ENCODE assay signal across 10 mouse cellular contexts in genomic region chr3:28039760-28040159, GRCm38 (mm10).
DNase-seq lines count a peak whose midpoint lies in the region; ATAC-seq and TF ChIP-seq lines count a peak whose summit lies in the region.
"Had no signal": no experiment of that assay in that cellular context is flagged by ENCODE, and none has a peak within 500 bp of the region (broad histone marks: within the 10 kb centered on the region; RNA-seq: fewer than 3 reads in every experiment).

No protein-coding gene starts in this region.

- no peaks in the 10 kb centered on the region for H3K4me1 ChIP-seq in heart, postnatal 0 days (ENCODE audit: control insufficient read depth, insufficient read depth)
- peaks cover 26% of the 10 kb centered on the region for H3K4me1 ChIP-seq in small intestine, adult 2 months (ENCODE audit: control insufficient read depth, insufficient read depth, insufficient read length, low read length)
- H3K4me1 ChIP-seq in cerebellum, adult 2 months (ENCODE audit: control insufficient read depth, insufficient read depth, low read length), result no peaks in the 10 kb centered on the region
- peaks cover 3% of the 10 kb centered on the region; the same call in 1 of the 2 replicates for H3K4me1 ChIP-seq in embryonic facial prominence, embryonic 10.5 days
- H3K4me1 ChIP-seq: embryonic facial prominence, embryonic 12.5 days had no signal

- 18% methylated on average over 1 of the region's 1 CpGs for WGBS in heart, postnatal 0 days
- WGBS in small intestine, adult 2 months, result 44% methylated on average over 1 of the region's 1 CpGs
- 11% methylated on average over 1 of the region's 1 CpGs for WGBS in cerebellum, adult 2 months
- WGBS in embryonic facial prominence, embryonic 10.5 days, result 49% methylated on average over 1 of the region's 1 CpGs

- no peaks in the 10 kb centered on the region for H3K27me3 ChIP-seq in heart, postnatal 0 days (ENCODE audit: control insufficient read depth, insufficient read depth, low read length)
- no peaks in the 10 kb centered on the region for H3K27me3 ChIP-seq in small intestine, adult 2 months (ENCODE audit: control insufficient read depth, insufficient read depth, low read length)
- no peaks in the 10 kb centered on the region for H3K27me3 ChIP-seq in cerebellum, adult 2 months (ENCODE audit: control insufficient read depth, insufficient read depth, low read length)
- H3K27me3 ChIP-seq in embryonic facial prominence, embryonic 10.5 days (replicated peaks; ENCODE audit: low read depth, poor library complexity, severe bottlenecking), result no peaks in the 10 kb centered on the region
- H3K27me3 ChIP-seq: embryonic facial prominence, embryonic 12.5 days had no signal

- ATAC-seq in frontal cortex, adult (ENCODE audit: low TSS enrichment), result peak; percentile 52; the same call in 1 of the 2 replicates
- ATAC-seq in heart, postnatal 0 days (ENCODE audit: insufficient read depth, low read depth), result no peak

- no peak for TF ChIP-seq EP300 in heart, postnatal 0 days (IDR thresholded peaks at IDR 0.05; ENCODE audit: low read depth)

- no peak overlapping the region for H3K4me3 ChIP-seq in heart, postnatal 0 days (ENCODE audit: low read depth, low read length)
- no peak overlapping the region for H3K4me3 ChIP-seq in small intestine, adult 2 months (ENCODE audit: low read depth, low read length)
- H3K4me3 ChIP-seq in cerebellum, adult 2 months (replicated peaks; ENCODE audit: insufficient read depth, low read depth, low read length), result no peak overlapping the region
- no peak overlapping the region for H3K4me3 ChIP-seq in embryonic facial prominence, embryonic 10.5 days
- H3K4me3 ChIP-seq: embryonic facial prominence, embryonic 12.5 days had no signal

- no peak for DNase-seq in frontal cortex, postnatal 25 days (ENCODE audit: low spot score in 2 of 2)
- DNase-seq in left cerebral cortex, postnatal 4 days, result peak; percentile 11
- DNase-seq in left cerebral cortex, postnatal 25 days (ENCODE audit: low spot score in 2 of 2), result no peak
- DNase-seq in heart, postnatal 0 days (ENCODE audit: low spot score), result no peak
- no peak for DNase-seq in cerebellum, adult 2 months
- DNase-seq in embryonic facial prominence, embryonic 10.5 days (ENCODE audit: low spot score), result no peak

- no peak for TF ChIP-seq POLR2A in small intestine, adult 2 months (IDR thresholded peaks at IDR 0.05; ENCODE audit: low read depth, low read length)
- no peak for TF ChIP-seq POLR2A in cerebellum, adult 2 months (IDR thresholded peaks at IDR 0.05; ENCODE audit: borderline replicate concordance, insufficient read depth, low read length)

- TF ChIP-seq CTCF in heart, postnatal 0 days (IDR thresholded peaks at IDR 0.05; ENCODE audit: low read depth), result 0 out of 2 replicates have a peak, but pooled peaks have one; percentile 14
- TF ChIP-seq CTCF in small intestine, adult 2 months (IDR thresholded peaks at IDR 0.05; ENCODE audit: extremely low read depth, insufficient read length, insufficient replicate concordance, low read depth, low read length), result peak; percentile 30; the same call in 1 of the 2 replicates
- no peak for TF ChIP-seq CTCF in cerebellum, adult 2 months (IDR thresholded peaks at IDR 0.05; ENCODE audit: borderline replicate concordance, insufficient read depth, low read depth, low read length)

- H3K4me2 ChIP-seq in heart, postnatal 0 days (ENCODE audit: low read depth, low read length), result no peak overlapping the region
- H3K4me2 ChIP-seq: embryonic facial prominence, embryonic 12.5 days had no signal

- H3K36me3 ChIP-seq in heart, postnatal 0 days (replicated peaks; ENCODE audit: control insufficient read depth, insufficient read depth, low read length), result peaks cover 33% of the 10 kb centered on the region
- H3K36me3 ChIP-seq in small intestine, adult 2 months (ENCODE audit: control insufficient read depth, insufficient read depth, low read length), result peaks cover 44% of the 10 kb centered on the region
- H3K36me3 ChIP-seq in embryonic facial prominence, embryonic 10.5 days (replicated peaks), result no peaks in the 10 kb centered on the region
- H3K36me3 ChIP-seq: embryonic facial prominence, embryonic 12.5 days had no signal

- intact Hi-C loops in left cerebral cortex, postnatal 4 days (cut with DNase I), result no loop called here
- intact Hi-C loops in left cerebral cortex, postnatal 25 days (cut with DNase I), result loop anchor here (5.0 kb wide), 1 partner anchor 57 kb away; no protein-coding TSS in a partner anchor

- no peak overlapping the region for H3K27ac ChIP-seq in heart, postnatal 0 days (ENCODE audit: low read depth)
- no peak overlapping the region for H3K27ac ChIP-seq in small intestine, adult 2 months (ENCODE audit: insufficient read depth, low read depth, low read length)
- H3K27ac ChIP-seq in cerebellum, adult 2 months (ENCODE audit: insufficient read depth, low read length), result no peak overlapping the region
- no peak overlapping the region for H3K27ac ChIP-seq in embryonic facial prominence, embryonic 10.5 days (replicated peaks)
- H3K27ac ChIP-seq: embryonic facial prominence, embryonic 12.5 days; macrophage had no signal

- H3K9ac ChIP-seq in heart, postnatal 0 days (replicated peaks; ENCODE audit: low read depth, low read length), result no peak overlapping the region
- H3K9ac ChIP-seq: embryonic facial prominence, embryonic 12.5 days had no signal

- H3K9me3 ChIP-seq in heart, postnatal 0 days (replicated peaks; ENCODE audit: control insufficient read depth, low read length), result no peaks in the 10 kb centered on the region
- H3K9me3 ChIP-seq in embryonic facial prominence, embryonic 10.5 days, result no peaks in the 10 kb centered on the region
